Mouse (Mus musculus): ENCODE data around the gene Phactr1. TPM values are rescaled to one million over a fixed set of nuclear protein-coding genes. Genes with fewer than 3 reads are reported as not detected.

Gene Phactr1
- polyA plus RNA-seq, 1 experiment from 2014 or later: 17.1 TPM

DNA sequence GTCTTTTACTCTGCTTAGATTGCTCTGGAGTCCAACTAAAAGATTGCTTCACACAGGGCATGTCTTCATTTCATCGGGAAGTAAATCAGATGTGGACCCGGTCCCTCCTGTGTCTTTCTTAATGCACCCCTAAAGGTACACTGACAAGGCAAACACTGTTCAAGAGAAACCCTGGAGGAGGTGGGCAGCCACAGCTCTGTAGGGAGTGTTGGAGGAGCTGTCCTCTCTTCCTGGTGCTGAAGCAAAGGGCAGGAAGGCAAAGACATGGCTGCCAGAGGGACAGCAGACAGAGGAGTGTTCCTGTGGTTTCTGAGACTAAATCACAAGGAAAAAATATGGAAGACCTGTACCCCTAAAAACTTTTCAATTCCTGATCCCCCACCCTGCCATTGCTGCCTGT, 31.1 kb downstream of the Phactr1 start:
- no peak overlapping the region for H3K4me3 ChIP-seq (replicated peaks)
- H3K9ac ChIP-seq: no peak overlapping the region
- H3K4me1 ChIP-seq: peaks cover 6% of the 10 kb centered on the region
- no peak overlapping the region for H3K27ac ChIP-seq (replicated peaks)
- WGBS: 27% methylated on average over 2 of the region's 2 CpGs
- no peaks in the 10 kb centered on the region for H3K36me3 ChIP-seq
- no peaks in the 10 kb centered on the region for H3K9me3 ChIP-seq (replicated peaks)
- no peak overlapping the region for H3K4me2 ChIP-seq (replicated peaks)
- peaks cover 40% of the 10 kb centered on the region for H3K27me3 ChIP-seq
- no peak for ATAC-seq (ENCODE audit: insufficient number of reproducible peaks, low FRiP score, low TSS enrichment, low read depth)

DNA sequence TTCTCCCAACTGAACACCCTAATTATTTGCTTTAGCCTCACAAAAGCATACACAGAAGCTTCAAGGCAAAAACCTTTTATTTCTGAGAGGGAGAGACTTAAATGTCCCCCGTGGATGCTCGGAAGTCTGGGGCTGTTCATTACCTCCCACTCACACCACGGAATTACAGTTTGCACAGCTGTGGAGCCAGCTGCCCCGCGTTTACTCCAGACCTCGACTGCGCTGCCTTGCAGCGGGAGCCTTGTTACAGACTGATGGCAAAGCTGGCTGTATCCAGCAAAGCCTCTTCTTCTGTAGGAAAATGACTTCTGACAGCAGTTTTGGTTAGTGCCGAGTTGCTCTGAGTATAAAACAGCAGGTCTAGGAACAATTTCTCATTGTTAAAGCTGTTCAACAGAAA, 39.0 kb downstream of the Phactr1 start:
- Histone ChIP-seq H3K27ac (replicated peaks) (no peak overlapping the region), H3K36me3 (no peaks in the 10 kb centered on the region), H3K27me3 (no peaks in the 10 kb centered on the region; the same call in 1 of the 2 replicates), H3K4me3 (replicated peaks) (no peak overlapping the region), H3K9me3 (replicated peaks) (no peaks in the 10 kb centered on the region), H3K4me2 (replicated peaks) (no peak overlapping the region), H3K4me1 (no peaks in the 10 kb centered on the region), H3K9ac (no peak overlapping the region)
- ATAC-seq (ENCODE audit: insufficient number of reproducible peaks, low FRiP score, low TSS enrichment, low read depth): no peak
- 14% methylated on average over 9 of the region's 9 CpGs for WGBS

DNA sequence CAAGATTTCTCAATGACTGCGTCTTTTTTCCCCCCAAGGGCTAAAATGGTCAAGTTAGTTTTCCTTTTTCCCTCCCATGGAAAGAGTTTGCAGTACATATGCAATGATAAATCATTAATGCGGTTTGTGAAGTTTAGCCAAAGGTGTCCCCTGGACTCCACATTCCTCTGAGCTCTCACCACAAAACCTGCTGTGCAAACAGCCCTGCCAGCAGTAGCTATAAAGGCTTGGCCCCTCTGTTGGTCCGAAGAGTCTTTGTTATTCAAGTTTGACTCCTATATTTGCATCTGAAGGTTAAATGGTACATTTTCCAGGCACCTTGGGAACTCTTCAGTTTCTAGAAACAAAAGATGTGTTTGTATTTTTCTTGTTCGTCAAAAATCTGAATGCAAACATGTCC, 39.7 kb downstream of the Phactr1 start:
- 40% methylated on average over 4 of the region's 4 CpGs for WGBS
- no peak for ATAC-seq (ENCODE audit: insufficient number of reproducible peaks, low FRiP score, low TSS enrichment, low read depth)
- Histone ChIP-seq H3K27ac (replicated peaks) (no peak overlapping the region), H3K4me2 (replicated peaks) (no peak overlapping the region), H3K4me1 (peaks cover under 1% of the 10 kb centered on the region; the same call in 1 of the 2 replicates), H3K36me3 (no peaks in the 10 kb centered on the region), H3K9me3 (replicated peaks) (no peaks in the 10 kb centered on the region), H3K9ac (no peak overlapping the region), H3K27me3 (no peaks in the 10 kb centered on the region; the same call in 1 of the 2 replicates), H3K4me3 (replicated peaks) (no peak overlapping the region)

DNA sequence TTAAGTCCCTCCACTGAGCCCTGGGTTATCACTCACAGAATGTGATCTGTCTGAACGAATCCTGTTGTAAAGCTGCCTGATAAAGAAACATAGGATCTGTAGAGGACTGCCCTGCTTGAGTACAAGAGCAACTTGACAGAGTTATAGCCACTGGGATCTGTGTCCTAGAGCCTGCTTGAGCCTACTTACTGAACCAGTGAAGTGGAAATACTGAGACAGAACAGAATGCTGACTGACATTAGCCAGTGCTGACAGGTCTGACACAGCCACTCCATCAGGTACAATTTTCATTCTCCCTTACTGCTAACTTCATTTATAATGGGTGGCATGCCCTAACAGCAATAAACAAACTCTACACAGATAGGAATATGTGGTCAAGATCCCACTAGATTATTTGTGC, 40.2 kb downstream of the Phactr1 start:
- Histone ChIP-seq H3K4me1 (peaks cover 6% of the 10 kb centered on the region), H3K27ac (replicated peaks) (no peak overlapping the region), H3K4me2 (replicated peaks) (no peak overlapping the region), H3K36me3 (no peaks in the 10 kb centered on the region), H3K9me3 (replicated peaks) (no peaks in the 10 kb centered on the region), H3K9ac (no peak overlapping the region), H3K4me3 (replicated peaks) (no peak overlapping the region), H3K27me3 (no peaks in the 10 kb centered on the region; the same call in 1 of the 2 replicates)
- ATAC-seq (ENCODE audit: insufficient number of reproducible peaks, low FRiP score, low TSS enrichment, low read depth): no peak
- WGBS: 40% methylated on average over 1 of the region's 1 CpGs

DNA sequence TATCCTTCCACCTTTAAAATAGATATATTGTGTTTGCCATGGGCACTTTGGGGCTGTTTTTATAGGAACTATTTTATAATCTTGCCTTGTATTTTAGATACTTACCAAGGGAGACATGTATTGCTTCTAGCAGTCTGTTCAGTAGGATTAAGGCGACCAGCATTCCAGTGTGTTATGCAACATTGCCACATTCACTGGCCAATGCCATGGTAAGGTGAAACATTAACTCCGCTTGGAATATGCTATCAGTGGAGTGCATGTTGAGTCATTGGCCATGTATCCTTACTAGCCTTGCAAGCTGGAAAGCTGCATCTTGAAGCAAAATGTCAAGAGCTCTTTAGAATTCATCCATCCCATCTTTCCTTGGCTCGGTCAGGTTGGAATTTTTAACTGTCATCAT, 43.6 kb downstream of the Phactr1 start:
- Histone ChIP-seq H3K36me3 (no peaks in the 10 kb centered on the region), H3K4me1 (peaks cover 9% of the 10 kb centered on the region), H3K27me3 (no peaks in the 10 kb centered on the region; the same call in 1 of the 2 replicates), H3K27ac (replicated peaks) (no peak overlapping the region), H3K4me3 (replicated peaks) (no peak overlapping the region), H3K9ac (no peak overlapping the region), H3K4me2 (replicated peaks) (no peak overlapping the region), H3K9me3 (replicated peaks) (no peaks in the 10 kb centered on the region)
- WGBS: 82% methylated on average over 3 of the region's 3 CpGs
- no peak for ATAC-seq (ENCODE audit: insufficient number of reproducible peaks, low FRiP score, low TSS enrichment, low read depth)

DNA sequence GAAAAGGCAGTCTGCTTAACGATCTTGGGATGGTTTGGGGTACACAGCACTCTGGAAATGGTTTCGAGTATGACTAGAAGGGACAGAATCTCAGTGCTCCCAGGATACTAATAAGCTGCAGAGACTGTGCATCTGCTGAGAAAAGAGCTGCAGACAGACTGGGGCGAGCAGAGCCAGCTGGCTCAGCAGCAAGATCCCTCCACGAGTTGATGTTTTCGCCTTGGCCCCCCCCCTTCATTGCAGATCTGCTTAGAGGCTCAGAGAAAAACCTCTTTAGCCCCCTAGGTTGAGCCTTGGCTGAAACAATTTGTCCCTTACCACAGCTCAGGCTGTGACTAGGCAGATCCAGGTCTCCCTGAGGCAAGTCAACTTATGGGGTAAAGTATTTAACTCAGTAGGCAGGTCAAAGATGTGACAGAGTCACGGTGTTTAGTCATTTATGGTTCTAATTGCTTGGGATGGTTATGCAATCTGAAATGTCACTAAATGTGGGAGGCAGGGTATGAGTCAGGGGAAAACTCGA, 45.3 kb downstream of the Phactr1 start:
- 42% methylated on average over 7 of the region's 7 CpGs for WGBS
- H3K36me3 ChIP-seq: no peaks in the 10 kb centered on the region
- H3K27me3 ChIP-seq: no peaks in the 10 kb centered on the region
- H3K9me3 ChIP-seq (replicated peaks): no peaks in the 10 kb centered on the region
- H3K27ac ChIP-seq (replicated peaks): no peak overlapping the region
- peaks cover 9% of the 10 kb centered on the region for H3K4me1 ChIP-seq
- H3K4me3 ChIP-seq (replicated peaks): no peak overlapping the region
- H3K9ac ChIP-seq: no peak overlapping the region
- no peak for ATAC-seq (ENCODE audit: insufficient number of reproducible peaks, low FRiP score, low TSS enrichment, low read depth)
- H3K4me2 ChIP-seq (replicated peaks): no peak overlapping the region

DNA sequence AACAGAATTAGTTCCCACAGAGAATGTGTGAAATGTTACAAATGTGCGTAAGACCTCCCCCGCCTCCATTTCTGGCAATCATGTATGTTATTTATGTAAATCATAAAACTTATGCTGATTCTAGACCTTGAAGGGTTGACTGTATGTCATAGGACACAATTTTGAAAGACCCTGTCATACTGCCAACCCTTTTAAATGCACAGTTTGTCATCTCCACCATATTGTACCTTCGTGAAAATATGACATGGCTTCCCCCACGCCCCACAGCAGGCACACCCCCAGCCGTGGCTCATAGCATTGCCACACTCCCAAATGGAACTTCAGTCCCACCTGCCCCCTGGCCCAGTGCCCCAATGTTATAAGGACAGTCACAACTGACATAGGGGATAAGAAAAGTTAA, 57.1 kb downstream of the Phactr1 start:
- no peak for ATAC-seq (ENCODE audit: insufficient number of reproducible peaks, low FRiP score, low TSS enrichment, low read depth)
- H3K27me3 ChIP-seq: no peaks in the 10 kb centered on the region
- no peak overlapping the region for H3K9ac ChIP-seq
- no peaks in the 10 kb centered on the region for H3K4me1 ChIP-seq
- no peak overlapping the region for H3K27ac ChIP-seq (replicated peaks)
- H3K4me3 ChIP-seq (replicated peaks): no peak overlapping the region
- H3K36me3 ChIP-seq: no peaks in the 10 kb centered on the region
- H3K9me3 ChIP-seq (replicated peaks): no peaks in the 10 kb centered on the region
- WGBS: 82% methylated on average over 5 of the region's 5 CpGs
- no peak overlapping the region for H3K4me2 ChIP-seq (replicated peaks)

DNA sequence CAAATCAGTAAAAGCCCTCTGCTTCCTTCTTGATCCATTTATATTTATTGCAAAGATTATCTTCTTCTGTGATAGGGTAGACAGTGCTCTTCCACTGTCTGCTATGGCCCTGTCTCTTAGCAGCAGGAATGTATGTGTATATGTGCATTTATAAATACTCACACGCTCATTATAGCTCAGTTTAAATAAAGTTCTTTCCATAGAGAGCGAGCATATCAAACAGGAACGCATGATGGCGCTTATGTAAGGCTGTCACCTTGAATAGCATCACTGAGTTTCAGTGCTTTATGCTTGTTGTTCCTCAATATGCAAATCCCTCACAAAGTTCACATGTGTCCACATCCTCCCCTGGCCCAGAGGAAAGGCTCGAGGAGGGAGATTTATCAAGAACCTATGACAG, 57.7 kb downstream of the Phactr1 start:
- Histone ChIP-seq H3K27ac (replicated peaks) (no peak overlapping the region), H3K9ac (no peak overlapping the region), H3K4me3 (replicated peaks) (no peak overlapping the region), H3K4me1 (no peaks in the 10 kb centered on the region), H3K9me3 (replicated peaks) (no peaks in the 10 kb centered on the region), H3K27me3 (no peaks in the 10 kb centered on the region), H3K4me2 (replicated peaks) (no peak overlapping the region), H3K36me3 (no peaks in the 10 kb centered on the region)
- 83% methylated on average over 5 of the region's 5 CpGs for WGBS
- ATAC-seq (ENCODE audit: insufficient number of reproducible peaks, low FRiP score, low TSS enrichment, low read depth): no peak

DNA sequence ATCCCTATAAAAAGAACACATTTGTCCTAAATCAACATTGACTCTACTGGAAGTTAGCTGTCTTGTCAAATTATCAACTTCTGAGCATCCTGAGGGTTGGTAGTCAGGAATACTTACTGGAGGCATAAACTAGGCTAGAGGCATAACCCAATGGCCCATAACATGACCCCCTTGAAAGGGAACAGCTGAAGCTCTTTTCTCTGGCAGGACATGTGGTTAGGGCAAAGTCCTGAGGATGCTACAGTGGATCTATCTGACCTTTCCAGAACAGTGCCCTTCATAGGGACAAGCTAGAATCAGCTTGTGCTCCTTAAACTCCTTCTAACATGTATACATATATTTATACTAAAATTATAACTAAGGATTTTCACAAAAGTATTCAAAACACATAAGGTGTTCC, 61.8 kb downstream of the Phactr1 start:
- H3K9me3 ChIP-seq (replicated peaks): no peaks in the 10 kb centered on the region
- no peaks in the 10 kb centered on the region for H3K36me3 ChIP-seq
- no peaks in the 10 kb centered on the region for H3K27me3 ChIP-seq
- no peaks in the 10 kb centered on the region for H3K4me1 ChIP-seq
- no peak overlapping the region for H3K9ac ChIP-seq
- no peak overlapping the region for H3K27ac ChIP-seq (replicated peaks)
- ATAC-seq (ENCODE audit: insufficient number of reproducible peaks, low FRiP score, low TSS enrichment, low read depth): no peak
- H3K4me2 ChIP-seq (replicated peaks): no peak overlapping the region
- H3K4me3 ChIP-seq (replicated peaks): no peak overlapping the region

DNA sequence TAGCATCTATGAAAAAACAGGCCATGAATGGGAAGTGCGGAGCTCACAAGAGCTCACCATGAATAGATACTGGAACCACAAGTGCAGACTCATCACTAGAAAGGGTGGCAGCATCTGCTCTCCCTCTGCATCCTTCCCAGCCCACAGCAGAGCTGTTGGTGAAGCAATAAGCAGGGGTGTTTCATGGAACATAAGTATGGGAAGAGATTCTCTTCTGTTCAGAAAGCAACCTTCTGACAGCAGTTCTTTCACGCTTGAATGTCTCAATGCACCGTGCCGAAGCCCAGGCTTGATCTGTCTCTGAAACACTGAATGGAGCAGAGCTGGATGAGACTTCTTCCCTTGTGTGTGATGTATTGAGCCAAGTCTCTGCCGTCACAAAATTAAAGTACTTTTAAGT, 64.0 kb downstream of the Phactr1 start:
- Histone ChIP-seq H3K4me2 (replicated peaks) (no peak overlapping the region), H3K9ac (no peak overlapping the region), H3K4me3 (replicated peaks) (no peak overlapping the region), H3K4me1 (no peaks in the 10 kb centered on the region), H3K36me3 (no peaks in the 10 kb centered on the region), H3K9me3 (replicated peaks) (no peaks in the 10 kb centered on the region), H3K27me3 (no peaks in the 10 kb centered on the region), H3K27ac (replicated peaks) (no peak overlapping the region)
- ATAC-seq (ENCODE audit: insufficient number of reproducible peaks, low FRiP score, low TSS enrichment, low read depth): no peak
- 69% methylated on average over 5 of the region's 5 CpGs for WGBS

DNA sequence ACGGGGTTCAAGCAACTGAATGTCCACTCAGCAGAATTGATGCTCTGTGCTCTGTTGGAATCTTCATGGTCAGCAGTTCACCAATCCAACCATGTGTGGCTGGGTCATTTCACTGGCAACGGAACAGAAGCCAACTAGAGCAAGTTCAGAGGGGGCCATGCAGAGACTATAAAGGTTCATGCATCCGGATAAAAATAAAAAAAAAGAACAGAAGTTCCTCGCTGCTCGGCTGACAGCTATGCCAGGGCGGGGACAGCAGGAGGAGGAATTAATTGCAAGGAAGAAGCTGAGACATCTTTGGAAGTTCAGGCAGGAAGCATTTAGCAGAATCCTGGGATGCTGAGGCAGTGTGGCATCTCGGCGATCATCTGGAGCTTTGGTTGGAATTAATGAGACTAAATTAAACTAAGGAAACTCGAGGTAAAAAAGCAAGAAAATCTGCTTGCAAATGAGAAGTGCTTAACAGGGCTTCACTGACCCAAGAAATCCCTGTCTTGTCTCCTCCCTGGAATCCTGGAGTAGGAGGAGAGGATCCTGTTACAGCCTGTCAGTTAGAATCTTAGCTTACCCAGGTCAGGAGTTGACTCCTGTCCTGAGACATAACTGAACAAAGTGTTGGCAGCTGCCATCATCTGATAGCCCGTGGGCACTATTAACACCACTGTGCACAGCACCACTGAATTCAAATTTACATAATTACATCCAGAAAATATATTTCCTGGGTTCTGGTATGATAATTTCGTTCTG, 77.4 kb downstream of the Phactr1 start:
- Histone ChIP-seq H3K36me3 (no peaks in the 10 kb centered on the region), H3K4me2 (replicated peaks) (no peak overlapping the region), H3K9me3 (replicated peaks) (no peaks in the 10 kb centered on the region), H3K4me3 (replicated peaks) (no peak overlapping the region), H3K27ac (replicated peaks) (no peak overlapping the region), H3K27me3 (no peaks in the 10 kb centered on the region), H3K9ac (no peak overlapping the region), H3K4me1 (peaks cover 6% of the 10 kb centered on the region; the same call in 1 of the 2 replicates)
- no peak for ATAC-seq (ENCODE audit: insufficient number of reproducible peaks, low FRiP score, low TSS enrichment, low read depth)
- WGBS: 11% methylated on average over 11 of the region's 11 CpGs

DNA sequence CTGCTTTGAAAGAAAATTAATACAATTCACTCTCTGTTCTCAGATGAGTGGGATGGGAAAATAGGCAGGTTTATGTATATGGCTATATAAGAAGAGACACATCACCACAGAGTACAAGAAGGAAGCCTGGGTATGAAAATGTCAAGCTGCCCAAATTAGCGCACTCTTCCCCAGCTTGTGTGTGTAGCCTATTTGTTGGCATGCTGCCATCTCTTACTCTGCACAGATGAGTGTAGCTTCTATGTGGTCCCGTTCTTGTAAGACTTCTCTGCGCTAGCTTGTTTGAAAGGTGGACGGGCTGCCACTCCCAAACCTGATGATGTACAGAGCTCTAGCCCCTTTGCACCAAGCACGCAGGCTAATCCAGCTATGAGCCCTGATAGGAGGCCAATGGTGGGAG, 78.7 kb downstream of the Phactr1 start:
- H3K9me3 ChIP-seq (replicated peaks): no peaks in the 10 kb centered on the region
- H3K27ac ChIP-seq (replicated peaks): no peak overlapping the region
- no peak for ATAC-seq (ENCODE audit: insufficient number of reproducible peaks, low FRiP score, low TSS enrichment, low read depth)
- H3K36me3 ChIP-seq: no peaks in the 10 kb centered on the region
- H3K27me3 ChIP-seq: no peaks in the 10 kb centered on the region
- H3K4me1 ChIP-seq: peaks cover 6% of the 10 kb centered on the region; the same call in 1 of the 2 replicates
- 58% methylated on average over 5 of the region's 5 CpGs for WGBS
- no peak overlapping the region for H3K4me3 ChIP-seq (replicated peaks)
- no peak overlapping the region for H3K4me2 ChIP-seq (replicated peaks)
- H3K9ac ChIP-seq: no peak overlapping the region
